Mouse (Mus musculus): ENCODE results near the gene Dync1li1. TPM values are rescaled to one million over a fixed set of nuclear protein-coding genes. Genes with fewer than 3 reads are reported as not detected.

Gene Dync1li1
- total and polyA plus RNA-seq, 3 experiments: 38.1 to 57.0 (median 43.6) TPM

- H3K9ac ChIP-seq (ENCODE audit: insufficient read depth, low read depth): peak overlapping the region; percentile 79
- peaks cover 0 to 28% of the 10 kb centered on the region in 2 experiments for H3K36me3 ChIP-seq (replicated peaks in 1 of 2; ENCODE audit: control insufficient read depth in 1 of 2, insufficient read depth in 1 of 2, low read length in 1 of 2)
- peaks cover 14 to 45% of the 10 kb centered on the region in 2 experiments for H3K4me1 ChIP-seq (ENCODE audit: control insufficient read depth in 1 of 2, insufficient read depth in 2 of 2)
- peak overlapping the region; percentile 73 for H3K27ac ChIP-seq (ENCODE audit: insufficient read depth, low read depth)
- H3K79me2 ChIP-seq (replicated peaks; ENCODE audit: control insufficient read depth, extremely low read depth, insufficient read depth, poor library complexity, severe bottlenecking): peaks cover 52% of the 10 kb centered on the region
- H3K4me2 ChIP-seq (ENCODE audit: insufficient read depth, low read depth, poor library complexity, severe bottlenecking): peak overlapping the region; percentile 76
- in situ Hi-C loops (cut with MboI; ENCODE audit: low pct_ligation_motif_present, low pct_unique_long_range_greater_than_20kb, low sequenced_read_pairs) (no loop called here), dilution Hi-C loops (cut with MboI; ENCODE audit: extremely low pct_ligation_motif_present, extremely low pct_unique_long_range_greater_than_20kb, low sequenced_read_pairs) (no loop called here)
- H3K9me3 ChIP-seq (replicated peaks; ENCODE audit: low read length): no peaks in the 10 kb centered on the region
- TF ChIP-seq BHLHE40 (IDR thresholded peaks at IDR 0.05; ENCODE audit: low read depth, low read length) (peak; percentile 50; the same call in 1 of the 2 replicates), IRF4 (IDR thresholded peaks at IDR 0.05; ENCODE audit: low read depth, low read length) (peak; percentile 55; the same call in 1 of the 2 replicates), MXI1 (IDR thresholded peaks at IDR 0.05; ENCODE audit: low read depth, low read length) (peak; percentile 61), ZC3H11A (IDR thresholded peaks at IDR 0.05; ENCODE audit: low read depth, low read length) (no peak), SIN3A (IDR thresholded peaks at IDR 0.05; ENCODE audit: low read length) (peak; percentile 10; the same call in 1 of the 2 replicates), EP300 (IDR thresholded peaks at IDR 0.05; ENCODE audit: low read length) (0 out of 2 replicates have a peak, but pooled peaks have one; percentile 32), CTCF (conservative IDR thresholded peaks at IDR 0.05 in 1 of 2, IDR thresholded peaks at IDR 0.05 in 1 of 2; ENCODE audit: low read depth in 2 of 2, low read length in 2 of 2) (peak in 1 of 2 experiments; percentile 32; a peak in 2 of 4 replicates), MYC (IDR thresholded peaks at IDR 0.05; ENCODE audit: low read depth, low read length) (peak; percentile 16; the same call in 1 of the 2 replicates), USF1 (IDR thresholded peaks at IDR 0.05; ENCODE audit: low read depth, low read length) (no peak), USF2 (conservative IDR thresholded peaks at IDR 0.05; ENCODE audit: low read depth, low read length) (no peak)
- peak; percentile 24 for DNase-seq (ENCODE audit: extremely low read depth)
- H3K27me3 ChIP-seq (replicated peaks): no peaks in the 10 kb centered on the region
- H3K4me3 ChIP-seq (replicated peaks in 1 of 3; ENCODE audit: low read depth in 2 of 3, low read length in 2 of 3, poor library complexity in 1 of 3): peak overlapping the region; percentile 73 to 99 (median 79)
Measured at GRCm38 (mm10) chr9:114639186-114639748, 49.3 kb upstream of the Dync1li1 start.

DNA sequence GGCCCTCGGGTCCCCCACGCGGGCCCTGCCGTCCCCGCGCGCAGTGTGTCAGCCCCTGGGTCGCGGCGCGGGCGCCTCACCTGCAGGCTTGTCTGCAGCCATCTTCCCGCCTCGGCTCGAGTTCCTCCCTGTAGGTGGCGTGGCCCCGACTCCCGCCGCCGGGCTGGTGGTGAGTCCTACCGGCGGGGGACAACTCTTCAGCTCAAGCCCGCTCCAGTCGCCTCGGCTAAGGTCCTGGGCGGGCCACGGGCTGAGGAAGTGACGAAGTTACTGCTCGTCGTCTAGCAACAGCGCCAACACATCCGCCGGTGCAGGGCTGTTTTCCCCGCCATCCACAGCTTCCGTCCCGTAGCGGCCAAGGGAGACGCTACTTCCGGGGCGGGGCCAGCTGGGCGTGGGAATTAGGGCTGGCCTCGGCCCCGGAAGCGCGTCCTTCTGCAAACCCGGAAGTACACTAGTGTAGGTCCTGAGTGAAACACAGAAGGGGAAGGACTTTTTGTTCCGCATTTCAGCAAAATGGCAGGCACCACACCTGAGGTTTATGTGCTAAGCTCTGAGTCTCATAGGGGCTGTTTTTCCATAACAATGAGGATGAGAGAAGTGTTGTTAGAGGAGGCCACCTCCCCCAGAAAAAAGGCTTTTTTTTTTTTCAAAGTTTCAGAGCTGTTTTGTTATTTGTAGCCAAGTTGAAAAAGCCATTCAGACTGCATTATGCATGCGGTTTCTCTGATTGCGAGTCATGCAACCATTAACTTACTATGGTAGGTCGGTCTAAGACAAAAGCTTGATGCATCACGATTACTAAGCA is 48.5 kb upstream of the Dync1li1 start, which contains the start of gene Cnot10:
Gene Cnot10 (minus strand): TSS at position 346 of the 808 bp plus-strand sequence.
- Histone ChIP-seq H3K4me3 (replicated peaks in 1 of 3; ENCODE audit: low read depth in 2 of 3, low read length in 2 of 3, poor library complexity in 1 of 3) (peak within 1 kb of the TSS; percentile 73 to 99 (median 79)), H3K27me3 (replicated peaks) (no peaks in the 10 kb centered on the region), H3K9me3 (replicated peaks; ENCODE audit: low read length) (no peaks in the 10 kb centered on the region), H3K9ac (ENCODE audit: insufficient read depth, low read depth) (peak within 1 kb of the TSS; percentile 79), H3K4me2 (ENCODE audit: insufficient read depth, low read depth, poor library complexity, severe bottlenecking) (peak within 1 kb of the TSS; percentile 76), H3K4me1 (ENCODE audit: control insufficient read depth in 1 of 2, insufficient read depth in 2 of 2) (peaks cover 8 to 37% of the 10 kb centered on the region in 2 experiments), H3K27ac (ENCODE audit: insufficient read depth, low read depth) (peak within 1 kb of the TSS; percentile 73), H3K79me2 (replicated peaks; ENCODE audit: control insufficient read depth, extremely low read depth, insufficient read depth, poor library complexity, severe bottlenecking) (peaks cover 45% of the 10 kb centered on the region), H3K36me3 (replicated peaks in 1 of 2; ENCODE audit: control insufficient read depth in 1 of 2, insufficient read depth in 1 of 2, low read length in 1 of 2) (peaks cover 0 to 28% of the 10 kb centered on the region in 2 experiments)
- in situ Hi-C loops (cut with MboI; ENCODE audit: low pct_ligation_motif_present, low pct_unique_long_range_greater_than_20kb, low sequenced_read_pairs): loop anchor here (10.0 kb wide), 3 partner anchors 85 to 285 kb away; no protein-coding TSS in a partner anchor
- DNase-seq (ENCODE audit: extremely low read depth): peak; percentile 99
- dilution Hi-C loops (cut with MboI; ENCODE audit: extremely low pct_ligation_motif_present, extremely low pct_unique_long_range_greater_than_20kb, low sequenced_read_pairs): no loop called here
- TF ChIP-seq ZNF384 (IDR thresholded peaks at IDR 0.05; ENCODE audit: low read depth, low read length) (no peak; the same call in 1 of the 2 replicates), UBTF (IDR thresholded peaks at IDR 0.05; ENCODE audit: low read depth, low read length) (no peak), MAZ (IDR thresholded peaks at IDR 0.05; ENCODE audit: low read depth, low read length) (no peak), BHLHE40 (IDR thresholded peaks at IDR 0.05; ENCODE audit: low read depth, low read length) (no peak), MYC (IDR thresholded peaks at IDR 0.05; ENCODE audit: low read depth, low read length) (0 out of 2 replicates have a peak, but pooled peaks have one; percentile 33), CHD2 (IDR thresholded peaks at IDR 0.05; ENCODE audit: low read length) (peak; percentile 90), ELF1 (IDR thresholded peaks at IDR 0.05; ENCODE audit: low read depth, low read length) (peak; percentile 97), MEF2A (IDR thresholded peaks at IDR 0.05; ENCODE audit: borderline replicate concordance, low read depth, low read length) (peak; percentile 76), KAT2A (IDR thresholded peaks at IDR 0.05; ENCODE audit: insufficient replicate concordance, low read length) (peak; percentile 86; the same call in 1 of the 2 replicates), PAX5 (IDR thresholded peaks at IDR 0.05; ENCODE audit: low read length) (no peak), HCFC1 (IDR thresholded peaks at IDR 0.05; ENCODE audit: low read depth, low read length) (peak; percentile 96), IRF4 (IDR thresholded peaks at IDR 0.05; ENCODE audit: low read depth, low read length) (peak; percentile 75), MAFK (IDR thresholded peaks at IDR 0.05; ENCODE audit: insufficient replicate concordance, low read length) (no peak), ZC3H11A (IDR thresholded peaks at IDR 0.05; ENCODE audit: low read depth, low read length) (no peak), USF2 (conservative IDR thresholded peaks at IDR 0.05; ENCODE audit: low read depth, low read length) (no peak), TCF12 (IDR thresholded peaks at IDR 0.05; ENCODE audit: low read depth, low read length) (peak; percentile 67), JUND (conservative IDR thresholded peaks at IDR 0.05; ENCODE audit: low read depth, low read length) (no peak), CHD1 (IDR thresholded peaks at IDR 0.05; ENCODE audit: low read depth, low read length) (no peak), SIN3A (IDR thresholded peaks at IDR 0.05; ENCODE audit: low read length) (peak; percentile 76; the same call in 1 of the 2 replicates), GABPA (IDR thresholded peaks at IDR 0.05; ENCODE audit: insufficient replicate concordance, low read depth, low read length) (peak; percentile 54; the same call in 1 of the 2 replicates), NRF1 (IDR thresholded peaks at IDR 0.05; ENCODE audit: low read depth, low read length) (peak; percentile 52; the same call in 1 of the 2 replicates), ETS1 (conservative IDR thresholded peaks at IDR 0.05; ENCODE audit: low read depth, low read length) (no peak), MXI1 (IDR thresholded peaks at IDR 0.05; ENCODE audit: low read depth, low read length) (peak; percentile 73; the same call in 1 of the 2 replicates), POLR2A (IDR thresholded peaks at IDR 0.05; ENCODE audit: low read depth, low read length) (peak; percentile 79)

Measured in CH12.LX (cell line).